Mouse (Mus musculus) lung, adult 2 months (tissue): ENCODE measurements around the gene Ggt5.

ENCODE experiments used
- CTCF ChIP-seq: fragments of 200-500 bp; IDR thresholded peaks from 2 replicates; pipeline ENCODE4 v1.5.1; 2011; ENCODE audit warnings: mild to moderate bottlenecking, low read length, control low read depth; ENCODE audit not compliant: insufficient read depth
- POLR2A ChIP-seq: fragments of 200-500 bp; IDR thresholded peaks from 2 replicates; pipeline ENCODE4 v1.6.1; 2011; ENCODE audit warnings: low read depth, mild to moderate bottlenecking, control low read depth, low read length, borderline replicate concordance; ENCODE audit errors: extremely low read depth

DNA sequence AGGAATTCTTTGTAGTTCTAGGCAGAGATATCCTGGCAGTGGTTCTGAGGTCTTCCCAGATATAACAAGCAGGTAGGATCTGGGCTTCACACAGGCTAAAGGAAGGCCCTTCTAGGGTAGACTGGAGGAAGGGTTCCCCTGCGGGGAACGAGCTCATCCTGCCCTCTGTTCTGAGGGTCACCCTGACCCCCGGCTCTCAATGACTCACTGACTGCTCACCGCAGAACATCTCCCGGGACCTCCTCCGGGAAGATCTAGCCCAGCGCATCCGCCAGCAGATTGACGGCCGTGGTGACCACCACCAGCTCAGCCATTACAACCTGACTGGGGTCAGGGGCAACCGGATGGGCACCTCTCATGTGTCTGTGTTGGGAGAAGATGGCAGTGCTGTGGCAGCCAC is 19.8 kb downstream of the Ggt5 start:
- TF ChIP-seq CTCF, result no peak
- TF ChIP-seq POLR2A, result no peak
